Mouse (Mus musculus) MEL (cell line): ENCODE measurements at regions not wholly inside any gene's neighbourhood (a gene's known extent, or its start where the extent isn't known, plus 50 kb on each side); places are given as distances from the start of the nearest gene placed in this dataset.

ENCODE experiments used
- CTCF ChIP-seq, 3 experiments: IDR thresholded peaks in 2 of 3; conservative IDR thresholded peaks in 1 of 3; 2 replicates each; pipeline ENCODE4 v1.5.1; 2011 to 2012; ENCODE audit warnings: low read length in 3 of 3, low read depth in 2 of 3, mild to moderate bottlenecking in 2 of 3, improper control_type of control experiment in 1 of 3, inconsistent platforms in 1 of 3, mixed read lengths in 1 of 3, moderate library complexity in 1 of 3; ENCODE audit not compliant: control insufficient read depth in 1 of 3, insufficient read depth in 1 of 3, poor library complexity in 1 of 3, severe bottlenecking in 1 of 3
- EP300 ChIP-seq, 2 experiments: IDR thresholded peaks; 2 replicates each; pipeline ENCODE4 v1.6.1; 2011; ENCODE audit warnings: improper control_type of control experiment in 2 of 2, low read length in 2 of 2, low read depth in 1 of 2, mild to moderate bottlenecking in 1 of 2
- MEF2A ChIP-seq: IDR thresholded peaks from 2 replicates; pipeline ENCODE4 v1.6.1; 2014; ENCODE audit warnings: low read depth, mild to moderate bottlenecking, inconsistent platforms, low read length, improper control_type of control experiment; ENCODE audit not compliant: poor library complexity, insufficient replicate concordance, severe bottlenecking; ENCODE audit errors: extremely low read depth
- POLR2A ChIP-seq, 2 experiments: IDR thresholded peaks; 2 replicates each; pipeline ENCODE4 v1.6.1; 2011 to 2012; ENCODE audit warnings: low read length in 2 of 2, mild to moderate bottlenecking in 2 of 2, control low read depth in 1 of 2, improper control_type of control experiment in 1 of 2, low read depth in 1 of 2, moderate library complexity in 1 of 2; ENCODE audit not compliant: control insufficient read depth in 1 of 2, insufficient read depth in 1 of 2, poor library complexity in 1 of 2
- POLR2AphosphoS5 ChIP-seq: IDR thresholded peaks from 2 replicates; pipeline ENCODE4 v1.6.1; 2012; ENCODE audit warnings: low read depth, borderline replicate concordance, mild to moderate bottlenecking, inconsistent platforms, low read length, moderate library complexity, mixed read lengths
- RAD21 ChIP-seq: IDR thresholded peaks from 2 replicates; pipeline ENCODE4 v1.6.1; 2011; ENCODE audit warnings: mild to moderate bottlenecking, low read depth, low read length, improper control_type of control experiment
- TAL1 ChIP-seq: IDR thresholded peaks from 2 replicates; pipeline ENCODE4 v1.6.1; 2012; ENCODE audit warnings: mild to moderate bottlenecking, inconsistent platforms, low read length, moderate library complexity, mixed read lengths
- USF1 ChIP-seq: IDR thresholded peaks from 2 replicates; pipeline ENCODE4 v1.6.1; 2014; ENCODE audit warnings: low read depth, mild to moderate bottlenecking, inconsistent platforms, low read length, improper control_type of control experiment, moderate library complexity
- USF2 ChIP-seq, 2 experiments: IDR thresholded peaks; 2 replicates each; pipeline ENCODE4 v1.6.1; 2011 to 2012; ENCODE audit warnings: improper control_type of control experiment in 2 of 2, low read length in 2 of 2, borderline replicate concordance in 1 of 2, inconsistent platforms in 1 of 2, low read depth in 1 of 2, mild to moderate bottlenecking in 1 of 2; ENCODE audit not compliant: insufficient read depth in 1 of 2
- ZMIZ1 ChIP-seq: IDR thresholded peaks from 2 replicates; pipeline ENCODE4 v1.6.1; 2012; ENCODE audit warnings: low read depth, mild to moderate bottlenecking, inconsistent platforms, low read length, improper control_type of control experiment, moderate library complexity

DNA sequence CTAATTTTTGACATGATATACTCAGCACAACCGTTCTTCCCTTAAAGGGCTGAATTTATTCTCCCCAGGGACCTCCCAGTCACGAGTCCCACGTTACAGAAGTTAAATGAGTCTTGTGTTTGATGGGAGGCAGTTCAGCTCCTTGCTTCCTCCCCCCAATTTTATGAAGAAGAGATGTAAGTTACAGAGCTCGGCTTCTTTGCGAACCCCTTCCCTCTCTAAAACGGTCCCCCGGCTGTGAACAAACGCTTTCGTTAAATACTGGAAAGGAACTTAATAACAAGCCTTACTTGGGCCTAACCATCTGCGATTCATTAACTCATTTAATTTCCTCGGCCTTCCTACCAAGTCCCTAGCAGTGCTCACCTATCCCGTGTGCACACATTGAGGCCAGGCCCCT lies 84.9 kb upstream of the A530016L24Rik start:
- TF ChIP-seq ZMIZ1 (no peak), MEF2A (no peak), CTCF (IDR thresholded peaks at IDR 0.05 in 2 of 3, conservative IDR thresholded peaks at IDR 0.05 in 1 of 3; ENCODE audit: control insufficient read depth in 1 of 3, insufficient read depth in 1 of 3, low read depth in 2 of 3, low read length in 3 of 3, poor library complexity in 1 of 3, severe bottlenecking in 1 of 3) (no peak), POLR2AphosphoS5 (no peak), POLR2A (IDR thresholded peaks at IDR 0.05; ENCODE audit: control insufficient read depth in 1 of 2, insufficient read depth in 1 of 2, low read depth in 1 of 2, low read length in 2 of 2, poor library complexity in 1 of 2) (no peak), TAL1 (no peak), USF2 (IDR thresholded peaks at IDR 0.05; ENCODE audit: borderline replicate concordance in 1 of 2, insufficient read depth in 1 of 2, low read depth in 1 of 2, low read length in 2 of 2) (no peak), EP300 (IDR thresholded peaks at IDR 0.05; ENCODE audit: low read depth in 1 of 2, low read length in 2 of 2) (no peak), USF1 (no peak), RAD21 (no peak)
